Mouse (Mus musculus) cortical plate, adult 2 months (tissue): ENCODE data around the gene Hoxb5.

Experiments
- CTCF ChIP-seq: fragments of 200-500 bp; IDR thresholded peaks from 2 replicates; pipeline ENCODE4 v1.5.1; 2011; ENCODE audit warnings: mild to moderate bottlenecking, control low read depth, low read length; ENCODE audit not compliant: insufficient read depth; ENCODE audit errors: extremely low read depth
- POLR2A ChIP-seq: fragments of 200-500 bp; IDR thresholded peaks from 2 replicates; pipeline ENCODE4 v1.6.1; 2011; ENCODE audit warnings: mild to moderate bottlenecking, low read length, control low read depth; ENCODE audit not compliant: insufficient read depth; ENCODE audit errors: extremely low read depth

GRCm38 (mm10) chr11:96255996-96256445 is 47.1 kb upstream of the Hoxb5 start:
- TF ChIP-seq CTCF (no peak), POLR2A (no peak)
